Comparison of ENCODE assay signal across 8 mouse cellular contexts in the genomic region with DNA sequence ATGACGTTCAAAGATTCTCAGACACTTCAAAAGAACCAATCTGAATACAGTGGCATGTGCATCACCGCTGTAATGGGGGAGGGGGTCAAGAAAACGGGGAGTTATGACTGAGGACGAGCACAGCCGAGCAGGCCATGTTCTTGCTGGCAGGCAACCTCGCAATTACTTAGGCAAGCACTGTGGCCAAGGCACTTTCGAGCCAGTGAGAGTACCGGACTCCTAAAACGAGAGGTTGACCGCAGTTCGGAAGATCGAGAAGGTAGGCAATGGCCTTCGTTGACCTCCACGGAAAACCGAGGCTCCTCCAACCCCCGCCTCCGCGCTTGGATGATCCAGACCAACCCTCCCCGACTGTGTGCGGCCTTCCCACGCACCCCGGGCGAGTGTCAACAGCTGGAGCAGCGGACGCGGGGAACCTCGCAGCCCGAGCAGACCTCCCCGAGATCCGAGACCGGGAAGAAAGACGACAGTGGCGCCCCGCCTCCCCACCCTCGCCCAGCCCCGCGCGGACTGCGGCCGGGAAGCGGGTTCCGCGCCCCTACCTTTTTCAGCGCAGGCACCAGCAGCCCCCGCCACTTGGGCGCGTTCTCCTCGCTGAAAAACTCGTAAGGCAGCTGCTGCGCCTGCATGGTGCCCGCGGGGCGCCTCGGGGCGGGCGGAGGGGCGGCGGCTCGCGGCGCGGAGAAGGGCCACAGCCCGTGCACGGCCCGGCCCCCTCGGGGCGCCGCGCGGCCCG. TPM values are rescaled to one million over a fixed set of nuclear protein-coding genes. Genes with fewer than 3 reads are reported as not detected.
A peak's percentile ranks its signal among the peaks of the same experiment; 100 is the strongest.
DNase-seq lines count a peak whose midpoint lies in the region; ATAC-seq lines count a peak whose summit lies in the region.

No protein-coding gene starts in this region.

- H3K36me3 ChIP-seq in intestine, embryonic 14.5 days (ENCODE audit: control insufficient read depth, insufficient read depth, low read length), result no peaks in the 10 kb centered on the region
- peaks cover 31% of the 10 kb centered on the region for H3K36me3 ChIP-seq in midbrain, embryonic 10.5 days

- peak overlapping the region; percentile 94 for H3K4me3 ChIP-seq in intestine, embryonic 14.5 days (ENCODE audit: low read depth, low read length)
- H3K4me3 ChIP-seq in midbrain, embryonic 10.5 days, result peak overlapping the region; percentile 97

- DNase-seq in adrenal gland, adult 18-20 months (ENCODE audit: low spot score in 2 of 2), result peak; percentile 67 to 68
- peak; percentile 65 for DNase-seq in embryo, embryonic 10.5 days (ENCODE audit: low spot score)
- DNase-seq in gastrocnemius, postnatal 14 days, result peak; percentile 68
- DNase-seq in intestine, embryonic 14.5 days (ENCODE audit: low spot score), result peak; percentile 85
- peak; percentile 49 for DNase-seq in left cerebral cortex, postnatal 4 days
- peak; percentile 67 for DNase-seq in midbrain, embryonic 10.5 days (ENCODE audit: low spot score)
- DNase-seq in skeletal muscle tissue, adult 2 months (ENCODE audit: low read depth, low spot score), result peak; percentile 34
- DNase-seq in yolk sac, embryonic 10.5 days (ENCODE audit: low spot score), result peak; percentile 66

- H3K4me2 ChIP-seq in intestine, embryonic 14.5 days (ENCODE audit: low read length), result peak overlapping the region; percentile 72

- peak; percentile 34 for ATAC-seq in intestine, embryonic 14.5 days (replicated peaks; ENCODE audit: low FRiP score, low TSS enrichment, low read depth)

- peaks cover 19% of the 10 kb centered on the region for H3K4me1 ChIP-seq in intestine, embryonic 14.5 days (replicated peaks; ENCODE audit: control insufficient read depth, insufficient read depth, low read length)
- peaks cover 47% of the 10 kb centered on the region for H3K4me1 ChIP-seq in midbrain, embryonic 10.5 days

- peak overlapping the region; percentile 91 for H3K27ac ChIP-seq in intestine, embryonic 14.5 days (ENCODE audit: low read depth)
- peak overlapping the region; percentile 98 for H3K27ac ChIP-seq in midbrain, embryonic 10.5 days (replicated peaks)

- intact Hi-C loops in gastrocnemius, postnatal 14 days (cut with DNase I; ENCODE audit: low total_unique reads), result no loop called here
- intact Hi-C loops in left cerebral cortex, postnatal 4 days (cut with DNase I), result loop anchor here (2.0 kb wide), 1 partner anchor 79 kb away; no protein-coding TSS in a partner anchor

- H3K9me3 ChIP-seq in intestine, embryonic 14.5 days (ENCODE audit: control insufficient read depth, low read length), result no peaks in the 10 kb centered on the region
- no peaks in the 10 kb centered on the region for H3K9me3 ChIP-seq in midbrain, embryonic 10.5 days (replicated peaks)

- H3K27me3 ChIP-seq in intestine, embryonic 14.5 days (replicated peaks; ENCODE audit: control insufficient read depth, insufficient read depth, low read length), result no peaks in the 10 kb centered on the region
- no peaks in the 10 kb centered on the region for H3K27me3 ChIP-seq in midbrain, embryonic 10.5 days (ENCODE audit: low read depth, poor library complexity, severe bottlenecking)

- WGBS in intestine, embryonic 14.5 days, result under 1% methylated on average over 50 of the region's 71 CpGs
- WGBS in midbrain, embryonic 10.5 days, result under 1% methylated on average over 68 of the region's 71 CpGs

- peak overlapping the region; percentile 88 for H3K9ac ChIP-seq in intestine, embryonic 14.5 days (ENCODE audit: low read length)

RNA-seq across cellular contexts. Expression of a gene that starts 0.8 kb away (rescaled TPM):
- 10 to 100 TPM; 21.8 to 27.2 TPM for total RNA-seq in adrenal gland, adult 18-20 months (2021)
- total RNA-seq in gastrocnemius, postnatal 14 days (2021), result 10 to 100 TPM; 11.7 to 13.5 TPM
- polyA plus RNA-seq in intestine, embryonic 14.5 days (2014; fragmentation: Nextera tagmentation; extraction: Ambion mirVana), result 8.1 and 8.4 TPM in 2 replicates
- 10 to 100 TPM; 43.5 to 45.9 TPM for total RNA-seq in left cerebral cortex, postnatal 4 days (2021)
- polyA plus RNA-seq in midbrain, embryonic 10.5 days (2016; fragmentation: Nextera tagmentation; extraction: Ambion mirVana), result 3.8 and 4.5 TPM in 2 replicates

Comparison
In these comparisons a context has a peak if more than half of its experiments do, and no peak if none do; other contexts are left out.
1. Peak in every context shown above with its lines: DNase-seq, ATAC-seq, H3K4me3 ChIP-seq and H3K27ac ChIP-seq.
2. DNase-seq: peak in every context shown above with its lines; median percentile 85 in intestine, embryonic 14.5 days; 68 in gastrocnemius, postnatal 14 days; 68 in adrenal gland, adult 18-20 months; 67 in midbrain, embryonic 10.5 days; 66 in yolk sac, embryonic 10.5 days; 65 in embryo, embryonic 10.5 days; 49 in left cerebral cortex, postnatal 4 days; 34 in skeletal muscle tissue, adult 2 months.